Mouse (Mus musculus) limb, embryonic 12.5 days (tissue): Measurements from ENCODE around the gene Kirrel. TPM values are rescaled to one million over a fixed set of nuclear protein-coding genes. Genes with fewer than 3 reads are reported as not detected.

ENCODE experiments used
- ATAC-seq: fragments of 200-750 bp; cut with Nextera tagmentation; 2 replicates; pipeline ENCODE4 v1.8.0; 2017; ENCODE audit warnings: low read depth, moderate TSS enrichment; ENCODE audit not compliant: insufficient number of reproducible peaks, insufficient read depth, low FRiP score, low TSS enrichment
- H3K27ac ChIP-seq: fragments of 300-500 bp; sonication (generic); 2 replicates; pipeline ENCODE4 v1.5.1; 2016; ENCODE audit warnings: mild to moderate bottlenecking, moderate library complexity
- H3K27me3 ChIP-seq: fragments of 300-500 bp; sonication (generic); 2 replicates; pipeline ENCODE4 v1.6.1; 2016; ENCODE audit warnings: mild to moderate bottlenecking, moderate library complexity
- H3K36me3 ChIP-seq: fragments of 300-500 bp; sonication (generic); 2 replicates; pipeline ENCODE4 v1.6.1; 2016; ENCODE audit warnings: mild to moderate bottlenecking, moderate library complexity
- H3K4me1 ChIP-seq: fragments of 300-500 bp; sonication (generic); replicated peaks from 2 replicates; pipeline ENCODE4 v1.6.1; 2016
- H3K4me2 ChIP-seq: fragments of 300-500 bp; sonication (generic); 2 replicates; pipeline ENCODE4 v1.6.1; 2016; ENCODE audit warnings: mild to moderate bottlenecking, moderate library complexity
- H3K4me3 ChIP-seq: fragments of 300-500 bp; sonication (generic); replicated peaks from 2 replicates; pipeline ENCODE4 v1.5.1; 2016; ENCODE audit warnings: mild to moderate bottlenecking
- H3K9ac ChIP-seq: fragments of 300-500 bp; sonication (generic); replicated peaks from 2 replicates; pipeline ENCODE4 v1.6.1; 2016; ENCODE audit warnings: mild to moderate bottlenecking, moderate library complexity
- H3K9me3 ChIP-seq: fragments of 300-500 bp; sonication (generic); 2 replicates; pipeline ENCODE4 v1.6.1; 2016; ENCODE audit warnings: mild to moderate bottlenecking, moderate library complexity
- WGBS: fragments of 180-500 bp; shearing (Covaris S2); methylation state at CpG from one replicate; pipeline ENCODE4 v1.1.7; 2016; 5-methylcytosine and 5-hydroxymethylcytosine counted together
- polyA plus RNA-seq: library from polyadenylated mRNA; unstranded; fragments of >200 nt; fragmentation: Nextera tagmentation; extraction: Ambion mirVana; gene quantifications from 2 replicates; pipeline ENCODE4 v1.2.1, GENCODE M21; 2016

Kirrel gene
- polyA plus RNA-seq, 1 experiment from 2014 or later = 17.5 TPM

GRCm38 (mm10) chr3:87153038-87153437, 21.5 kb downstream of the Kirrel start:
- no peak for ATAC-seq
- H3K4me3 ChIP-seq = no peak overlapping the region
- peaks cover 7% of the 10 kb centered on the region; the same call in 1 of the 2 replicates for H3K36me3 ChIP-seq
- H3K27me3 ChIP-seq = no peaks in the 10 kb centered on the region
- H3K4me2 ChIP-seq = no peak overlapping the region
- 41% methylated on average over 2 of the region's 2 CpGs for WGBS
- H3K27ac ChIP-seq = peak overlapping the region; percentile 78
- H3K4me1 ChIP-seq = peaks cover 95% of the 10 kb centered on the region
- no peak overlapping the region for H3K9ac ChIP-seq
- H3K9me3 ChIP-seq = no peaks in the 10 kb centered on the region

DNA sequence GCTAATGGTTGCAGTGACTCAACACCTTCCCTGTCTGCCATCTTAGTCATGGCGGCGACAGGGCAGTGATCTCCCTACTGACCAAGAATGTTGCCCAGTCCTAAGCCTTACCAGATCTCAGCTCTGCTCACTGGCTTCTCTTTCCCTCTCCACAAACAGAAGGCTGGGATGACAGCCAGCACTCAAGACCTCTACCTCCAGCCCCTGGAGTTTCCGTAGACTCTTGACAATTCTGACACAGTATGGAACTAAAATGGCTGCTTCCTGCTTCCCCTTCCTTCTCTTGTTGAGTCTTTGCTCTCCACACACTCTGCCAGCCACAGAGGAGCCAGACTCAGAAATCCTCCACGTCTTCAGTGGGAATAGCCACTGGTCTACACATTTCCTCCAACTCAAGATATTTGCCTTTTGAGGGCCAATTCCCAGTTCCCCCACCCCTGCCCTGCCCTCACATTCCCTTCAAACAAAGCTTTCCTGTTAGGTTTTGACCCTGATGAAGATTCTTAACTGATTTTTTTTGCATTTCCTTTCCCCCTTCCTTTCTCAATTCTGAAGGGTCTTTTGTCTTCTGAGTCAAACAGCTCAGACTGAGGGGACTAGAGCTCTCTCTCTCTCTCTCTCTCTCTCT, 22.3 kb downstream of the Kirrel start:
- no peak overlapping the region for H3K4me3 ChIP-seq
- WGBS = 87% methylated on average over 4 of the region's 4 CpGs
- peaks cover 91% of the 10 kb centered on the region for H3K4me1 ChIP-seq
- H3K27ac ChIP-seq = peak overlapping the region; percentile 99
- no peak for ATAC-seq
- no peaks in the 10 kb centered on the region for H3K27me3 ChIP-seq
- H3K9ac ChIP-seq = no peak overlapping the region
- H3K4me2 ChIP-seq = no peak overlapping the region
- peaks cover 8% of the 10 kb centered on the region; the same call in 1 of the 2 replicates for H3K36me3 ChIP-seq
- no peaks in the 10 kb centered on the region for H3K9me3 ChIP-seq

DNA sequence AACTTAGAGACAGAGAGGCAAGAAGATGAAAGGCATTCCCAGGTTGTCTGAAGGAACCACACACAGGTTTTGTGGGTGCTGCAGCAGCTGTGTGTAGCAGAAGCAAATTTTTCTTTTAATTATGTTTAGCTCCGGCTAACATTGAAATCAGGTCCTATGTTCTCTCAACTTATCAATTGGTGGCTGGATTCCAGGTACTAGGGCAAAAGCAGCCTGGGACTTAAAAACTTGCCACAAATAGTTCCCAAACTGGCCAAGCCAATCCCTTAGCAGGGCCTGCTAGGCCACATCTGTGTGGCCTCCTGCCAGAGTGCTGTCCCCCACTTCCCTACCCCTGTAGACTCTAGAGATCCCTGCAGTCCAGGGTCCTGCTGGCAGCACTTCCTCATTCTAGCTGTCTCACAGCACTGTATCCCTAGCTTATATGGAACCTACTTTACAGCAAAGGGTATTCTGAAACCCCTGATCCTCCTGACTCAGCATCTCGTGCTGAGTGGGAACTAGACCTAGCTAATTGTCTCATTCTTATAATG, 23.2 kb downstream of the Kirrel start:
- H3K4me2 ChIP-seq = peak overlapping the region; percentile 50
- peak overlapping the region; percentile 12; the same call in 1 of the 2 replicates for H3K4me3 ChIP-seq
- WGBS = 58% methylated on average over 2 of the region's 2 CpGs
- peak overlapping the region; percentile 99 for H3K27ac ChIP-seq
- no peaks in the 10 kb centered on the region for H3K9me3 ChIP-seq
- peaks cover 14% of the 10 kb centered on the region for H3K36me3 ChIP-seq
- ATAC-seq = peak; percentile 12; the same call in 1 of the 2 replicates
- H3K4me1 ChIP-seq = peaks cover 83% of the 10 kb centered on the region
- H3K9ac ChIP-seq = peak overlapping the region; percentile 40; the same call in 1 of the 2 replicates
- H3K27me3 ChIP-seq = no peaks in the 10 kb centered on the region

- H3K9ac ChIP-seq = peak overlapping the region; percentile 53
- 3% methylated on average over 16 of the region's 16 CpGs for WGBS
- peaks cover 81% of the 10 kb centered on the region for H3K4me1 ChIP-seq
- H3K9me3 ChIP-seq = no peaks in the 10 kb centered on the region
- H3K36me3 ChIP-seq = peaks cover 20% of the 10 kb centered on the region
- peak overlapping the region; percentile 12; the same call in 1 of the 2 replicates for H3K4me3 ChIP-seq
- ATAC-seq = peak; percentile 77
- H3K27me3 ChIP-seq = no peaks in the 10 kb centered on the region
- H3K4me2 ChIP-seq = peak overlapping the region; percentile 50
- H3K27ac ChIP-seq = peak overlapping the region; percentile 99
Measured at GRCm38 (mm10) chr3:87150689-87151244, 23.8 kb downstream of the Kirrel start.

DNA sequence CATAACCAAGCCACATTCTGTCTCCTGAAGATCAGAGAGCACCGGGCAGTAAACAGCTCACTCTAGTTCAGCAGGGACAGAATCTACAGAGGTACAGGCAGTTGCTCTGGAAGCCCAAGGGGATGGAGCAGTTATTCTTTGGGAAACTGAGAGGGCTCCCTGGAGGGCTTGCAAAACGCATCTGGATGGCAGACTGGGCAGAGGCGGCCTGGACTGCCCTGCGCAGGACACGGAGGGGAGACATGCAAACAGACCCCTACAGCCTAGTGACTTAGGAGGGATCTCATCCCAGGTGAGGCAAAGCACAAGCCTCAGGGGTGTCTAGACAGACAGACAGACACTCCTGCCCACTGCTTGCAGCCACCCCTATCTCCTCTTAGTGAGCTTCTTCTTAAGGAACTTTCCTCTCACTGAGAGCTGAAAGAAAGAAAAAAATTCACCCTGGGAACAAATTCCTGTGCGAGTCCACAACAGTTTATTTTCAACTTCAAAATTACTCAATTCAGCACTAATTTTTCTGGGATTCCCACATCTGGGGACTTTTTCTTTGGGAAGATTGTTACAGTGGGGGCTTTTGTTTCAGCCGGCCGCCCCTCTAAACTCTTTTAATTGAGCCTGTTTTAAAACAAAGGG, 24.4 kb downstream of the Kirrel start:
- Histone ChIP-seq H3K36me3 (peaks cover 21% of the 10 kb centered on the region), H3K4me1 (peaks cover 78% of the 10 kb centered on the region), H3K27me3 (no peaks in the 10 kb centered on the region), H3K9me3 (no peaks in the 10 kb centered on the region), H3K9ac (peak overlapping the region; percentile 53), H3K4me3 (no peak overlapping the region), H3K27ac (peak overlapping the region; percentile 99), H3K4me2 (peak overlapping the region; percentile 50)
- 1% methylated on average over 8 of the region's 8 CpGs for WGBS
- ATAC-seq = peak; percentile 67; the same call in 1 of the 2 replicates

- Histone ChIP-seq H3K4me2 (peak overlapping the region; percentile 50; the same call in 1 of the 2 replicates), H3K9ac (no peak overlapping the region)
Measured at GRCm38 (mm10) chr3:87149425-87149824, 25.1 kb downstream of the Kirrel start.

DNA sequence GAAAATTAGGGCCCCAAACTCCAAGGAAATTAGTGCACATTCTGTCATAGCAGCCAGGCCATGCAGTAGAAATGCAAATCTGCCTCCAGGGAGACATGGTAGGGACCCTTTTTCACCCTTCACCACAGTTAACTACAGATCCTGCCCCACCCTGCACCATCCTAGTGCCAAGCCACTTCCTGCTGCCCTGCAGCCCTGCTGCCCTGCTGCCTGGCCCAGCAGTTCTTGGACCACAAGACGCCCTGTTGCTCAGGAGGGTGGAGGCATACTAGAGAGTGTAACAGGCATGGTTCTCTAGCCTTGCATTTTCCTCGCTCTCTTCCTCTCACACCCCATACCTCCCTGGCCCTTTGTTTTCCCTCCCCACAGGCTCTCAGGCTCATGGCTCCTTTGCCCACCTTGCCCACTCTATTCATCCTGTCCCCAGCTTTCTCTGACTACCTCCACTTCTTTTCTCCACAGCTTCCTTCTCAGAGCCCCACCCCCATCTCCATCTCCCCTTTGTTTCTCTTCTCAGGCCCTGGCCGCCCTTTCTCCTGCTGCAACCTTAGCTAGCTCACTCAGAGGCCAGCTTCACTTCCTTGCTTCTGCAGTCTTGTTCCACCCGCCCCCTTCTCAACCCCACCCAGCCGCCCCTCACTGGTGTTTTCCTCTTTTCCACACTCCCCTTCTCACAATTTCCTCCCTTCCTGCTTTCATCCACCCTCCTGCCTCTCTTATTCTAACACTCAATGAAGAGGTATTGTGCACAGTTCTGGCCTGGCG, 29.9 kb downstream of the Kirrel start:
- ATAC-seq = no peak
- peaks cover 37% of the 10 kb centered on the region for H3K36me3 ChIP-seq
- H3K4me3 ChIP-seq = no peak overlapping the region
- no peaks in the 10 kb centered on the region for H3K9me3 ChIP-seq
- WGBS = 48% methylated on average over 6 of the region's 6 CpGs
- no peaks in the 10 kb centered on the region for H3K27me3 ChIP-seq
- peak overlapping the region; percentile 42 for H3K9ac ChIP-seq
- peak overlapping the region; percentile 70 for H3K27ac ChIP-seq
- no peak overlapping the region for H3K4me2 ChIP-seq
- peaks cover 36% of the 10 kb centered on the region for H3K4me1 ChIP-seq

More at GRCm38 (mm10) chr3:87149425-87149824, 25.1 kb downstream of the Kirrel start:
- H3K9me3 ChIP-seq = no peaks in the 10 kb centered on the region
- peaks cover 78% of the 10 kb centered on the region for H3K4me1 ChIP-seq
- peaks cover 21% of the 10 kb centered on the region for H3K36me3 ChIP-seq
- no peak overlapping the region for H3K4me3 ChIP-seq
- peak overlapping the region; percentile 99 for H3K27ac ChIP-seq
- 68% methylated on average over 10 of the region's 10 CpGs for WGBS
- no peaks in the 10 kb centered on the region for H3K27me3 ChIP-seq
- no peak for ATAC-seq

DNA sequence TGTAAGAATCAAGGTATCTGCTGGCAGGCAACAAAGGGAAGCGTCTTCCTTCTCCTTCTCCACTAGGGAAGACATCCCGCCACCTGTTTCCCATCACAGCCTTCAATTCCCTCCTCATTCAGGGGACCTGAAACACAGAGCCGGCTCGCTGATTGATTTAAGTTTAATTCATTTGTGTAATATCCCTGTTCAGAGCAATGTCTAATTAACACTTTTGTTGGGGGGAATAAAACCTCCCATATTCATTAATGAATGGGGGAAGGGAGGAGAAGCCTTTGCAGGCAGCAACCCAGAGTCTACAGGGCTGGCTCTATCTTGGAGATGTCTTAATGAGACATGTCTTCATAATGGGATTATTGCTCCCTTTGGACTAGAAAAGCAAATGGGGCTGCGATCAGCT, 34.3 kb downstream of the Kirrel start:
- Histone ChIP-seq H3K27me3 (no peaks in the 10 kb centered on the region), H3K27ac (no peak overlapping the region), H3K4me3 (no peak overlapping the region), H3K36me3 (peaks cover 54% of the 10 kb centered on the region), H3K4me2 (no peak overlapping the region), H3K4me1 (peaks cover 20% of the 10 kb centered on the region), H3K9me3 (no peaks in the 10 kb centered on the region), H3K9ac (no peak overlapping the region)
- ATAC-seq = no peak
- WGBS = 73% methylated on average over 5 of the region's 5 CpGs

GRCm38 (mm10) chr3:87136782-87137181, 37.8 kb downstream of the Kirrel start:
- no peaks in the 10 kb centered on the region for H3K27me3 ChIP-seq
- H3K9ac ChIP-seq = no peak overlapping the region
- 59% methylated on average over 7 of the region's 7 CpGs for WGBS
- H3K27ac ChIP-seq = no peak overlapping the region
- peaks cover 7% of the 10 kb centered on the region; the same call in 1 of the 2 replicates for H3K4me1 ChIP-seq
- peaks cover 86% of the 10 kb centered on the region for H3K36me3 ChIP-seq
- no peaks in the 10 kb centered on the region for H3K9me3 ChIP-seq
- no peak for ATAC-seq
- no peak overlapping the region for H3K4me2 ChIP-seq
- no peak overlapping the region for H3K4me3 ChIP-seq

DNA sequence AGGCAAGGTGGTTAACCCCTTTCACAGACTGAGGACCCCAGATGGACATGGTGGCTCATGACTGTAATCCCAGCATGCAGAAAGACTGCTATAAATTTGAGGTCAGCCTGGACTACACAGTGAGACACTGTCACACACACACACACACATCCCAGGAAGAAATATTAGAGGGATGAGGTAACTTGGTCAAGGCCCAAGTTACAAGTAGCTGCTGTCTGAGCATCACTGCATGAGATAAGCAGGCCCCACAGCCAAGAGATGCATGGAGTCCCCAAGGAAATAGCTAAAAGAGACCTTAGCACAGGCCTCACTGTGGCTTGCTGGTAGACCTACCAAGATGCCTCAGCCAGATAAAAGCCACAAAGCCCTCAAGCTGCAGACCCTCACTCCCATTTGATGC, 39.6 kb downstream of the Kirrel start:
- Histone ChIP-seq H3K36me3 (peaks cover 89% of the 10 kb centered on the region), H3K9ac (no peak overlapping the region), H3K4me2 (no peak overlapping the region), H3K4me1 (peaks cover 14% of the 10 kb centered on the region; the same call in 1 of the 2 replicates), H3K27me3 (no peaks in the 10 kb centered on the region), H3K27ac (no peak overlapping the region), H3K9me3 (no peaks in the 10 kb centered on the region), H3K4me3 (no peak overlapping the region)
- no peak for ATAC-seq
